Mouse (Mus musculus) E14TG2a.4 (cell line): ENCODE data around the gene Hmgb2.

Source experiments
- H3K27me3 ChIP-seq: 2 replicates; pipeline ENCODE4 v1.6.1; 2014; ENCODE audit warnings: low read length, control low read depth; ENCODE audit not compliant: insufficient read depth
- H3K36me3 ChIP-seq: 2 replicates; pipeline ENCODE4 v1.6.1; 2014; ENCODE audit warnings: low read length, control low read depth; ENCODE audit not compliant: insufficient read depth
- H3K4me1 ChIP-seq: replicated peaks from 2 replicates; pipeline ENCODE4 v1.6.1; 2014; ENCODE audit warnings: low read depth, low read length, control low read depth
- H3K4me3 ChIP-seq: replicated peaks from 2 replicates; pipeline ENCODE4 v1.5.1; 2014; ENCODE audit warnings: mild to moderate bottlenecking, low read length
- H3K9me3 ChIP-seq: 2 replicates; pipeline ENCODE4 v1.6.1; 2014; ENCODE audit warnings: low read length, control low read depth
- CTCF ChIP-seq: conservative IDR thresholded peaks from 2 replicates; pipeline ENCODE4 v1.5.1; 2014; ENCODE audit warnings: low read length
- NANOG ChIP-seq: IDR thresholded peaks from 2 replicates; pipeline ENCODE4 v1.6.1; 2014; ENCODE audit warnings: borderline replicate concordance, low read length, mixed read lengths
- POU5F1 ChIP-seq: IDR thresholded peaks from 2 replicates; pipeline ENCODE4 v1.6.1; 2014; ENCODE audit warnings: low read length, borderline replicate concordance

Gene Hmgb2

DNA sequence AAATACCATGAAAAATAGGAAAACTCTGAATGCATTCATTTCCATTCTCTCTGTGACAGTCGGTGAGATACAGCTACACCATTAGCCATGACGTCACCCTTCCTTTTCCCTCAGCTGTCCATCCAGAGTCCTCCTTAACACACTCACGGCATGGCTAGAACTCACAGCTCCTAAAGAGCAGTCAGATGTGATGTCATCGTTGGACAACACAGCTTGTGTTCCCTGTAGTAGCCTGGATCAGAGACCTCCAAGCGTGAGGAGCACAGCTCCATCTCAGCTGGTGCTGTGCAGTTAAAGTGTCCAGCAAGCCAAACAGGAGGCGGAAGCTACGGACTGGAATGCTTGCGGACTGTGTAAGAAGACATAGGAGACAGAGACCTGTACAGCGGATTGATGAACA, 49.2 kb downstream of the Hmgb2 start:
- H3K27me3 ChIP-seq = no peaks in the 10 kb centered on the region
- H3K4me1 ChIP-seq = no peaks in the 10 kb centered on the region
- no peak for TF ChIP-seq CTCF
- TF ChIP-seq NANOG = no peak
- TF ChIP-seq POU5F1 = no peak
- no peaks in the 10 kb centered on the region for H3K9me3 ChIP-seq
- H3K4me3 ChIP-seq = no peak overlapping the region
- H3K36me3 ChIP-seq = no peaks in the 10 kb centered on the region

DNA sequence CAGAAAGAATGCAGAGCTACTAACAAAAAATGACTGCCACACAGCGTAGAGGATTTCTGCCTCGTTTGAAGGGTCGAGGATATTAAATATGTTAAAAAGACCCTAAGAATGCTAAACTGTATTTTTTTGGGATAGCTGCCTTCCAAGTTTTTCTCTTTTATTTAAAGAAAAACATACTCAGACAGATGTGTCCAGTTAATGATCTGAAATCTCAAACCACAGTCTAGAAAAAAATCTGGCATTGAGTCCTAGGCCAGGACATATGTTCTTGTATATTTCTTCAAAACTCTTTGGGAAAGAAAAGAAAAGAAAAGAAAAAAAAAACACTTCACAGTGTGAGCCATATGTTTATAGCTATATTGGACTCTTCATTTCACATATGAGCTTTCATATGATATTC, 51.0 kb downstream of the Hmgb2 start:
- no peaks in the 10 kb centered on the region for H3K36me3 ChIP-seq
- no peak for TF ChIP-seq POU5F1
- no peak for TF ChIP-seq NANOG
- no peaks in the 10 kb centered on the region for H3K4me1 ChIP-seq
- H3K9me3 ChIP-seq = no peaks in the 10 kb centered on the region
- no peak overlapping the region for H3K4me3 ChIP-seq
- no peaks in the 10 kb centered on the region for H3K27me3 ChIP-seq

- H3K9me3 ChIP-seq = no peaks in the 10 kb centered on the region
- no peaks in the 10 kb centered on the region for H3K36me3 ChIP-seq
- H3K27me3 ChIP-seq = no peaks in the 10 kb centered on the region
- no peaks in the 10 kb centered on the region for H3K4me1 ChIP-seq
- no peak for TF ChIP-seq CTCF
- TF ChIP-seq POU5F1 = no peak
- no peak for TF ChIP-seq NANOG
- no peak overlapping the region for H3K4me3 ChIP-seq
Measured at GRCm38 (mm10) chr8:57563726-57564125, 52.0 kb downstream of the Hmgb2 start.

GRCm38 (mm10) chr8:57565039-57565438, 53.3 kb downstream of the Hmgb2 start:
- Histone ChIP-seq H3K27me3 (no peaks in the 10 kb centered on the region), H3K9me3 (no peaks in the 10 kb centered on the region)

More at GRCm38 (mm10) chr8:57565039-57565438, 53.3 kb downstream of the Hmgb2 start:
- Histone ChIP-seq H3K36me3 (no peaks in the 10 kb centered on the region), H3K4me3 (no peak overlapping the region), H3K4me1 (no peaks in the 10 kb centered on the region)
- TF ChIP-seq NANOG (no peak), CTCF (no peak), POU5F1 (no peak)
